Mouse (Mus musculus) myocyte (in vitro differentiated cells): ENCODE data around the gene Mag. TPM values are rescaled to one million over a fixed set of nuclear protein-coding genes. Genes with fewer than 3 reads are reported as not detected.

Source experiments
- H3K27me3 ChIP-seq: one replicate; pipeline ENCODE4 v1.6.1; 2011; ENCODE audit not compliant: control insufficient read depth, insufficient read depth, insufficient read length
- H3K36me3 ChIP-seq: one replicate; pipeline ENCODE4 v1.6.1; 2011; ENCODE audit not compliant: control insufficient read depth, insufficient read depth
- H3K4me2 ChIP-seq: one replicate; pipeline ENCODE4 v1.6.1; 2011; ENCODE audit warnings: low read depth, control low read depth
- H3K4me3 ChIP-seq: one replicate; pipeline ENCODE4 v1.5.1; 2011; ENCODE audit warnings: mild to moderate bottlenecking, control low read depth, moderate library complexity
- H3K79me2 ChIP-seq: one replicate; pipeline ENCODE4 v1.6.1; 2011; ENCODE audit not compliant: control insufficient read depth, insufficient read depth
- H3ac ChIP-seq: one replicate; pipeline ENCODE4 v1.6.1; 2011; ENCODE audit not compliant: control insufficient read depth, insufficient read length
- POLR2A ChIP-seq: IDR thresholded peaks from one replicate; pipeline ENCODE4 v1.6.1; 2011; ENCODE audit warnings: low read depth, mild to moderate bottlenecking, control low read depth, moderate library complexity; ENCODE audit not compliant: insufficient read length
- POLR2AphosphoS2 ChIP-seq: IDR thresholded peaks from one replicate; pipeline ENCODE4 v1.6.1; 2011; ENCODE audit warnings: low read depth, control low read depth; ENCODE audit not compliant: insufficient read length
- polyA plus RNA-seq: library from polyadenylated mRNA; unstranded; fragments of >200 nt; fragmentation: generic; extraction: Trizol; gene quantifications from one replicate; pipeline ENCODE4 v1.2.1, GENCODE M21; 2012; ENCODE audit warnings: missing spikeins

Mag gene
- polyA plus RNA-seq, 1 experiment: 0.01 TPM

DNA sequence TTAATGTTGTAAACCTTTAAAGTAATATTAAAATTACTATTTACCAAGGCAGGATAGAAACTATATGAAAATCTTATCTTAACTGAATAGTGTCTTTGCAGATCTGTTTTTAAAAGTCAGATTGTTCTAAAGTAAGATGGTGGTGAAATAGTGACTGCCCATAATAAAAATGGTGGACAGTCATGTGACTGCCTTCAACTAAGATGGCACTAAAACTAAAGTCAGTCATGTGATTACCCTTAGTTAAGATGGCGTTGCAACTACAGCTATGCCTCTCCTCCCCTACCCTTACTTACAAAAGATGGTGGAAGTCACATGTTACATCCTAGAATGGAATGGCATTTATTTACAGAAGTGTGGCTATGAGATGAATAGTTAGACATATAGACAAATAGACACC is 63.3 kb downstream of the Mag start:
- TF ChIP-seq POLR2A (no peak), POLR2AphosphoS2 (no peak)
- Histone ChIP-seq H3K4me2 (no peak overlapping the region), H3K27me3 (peaks cover 29% of the 10 kb centered on the region), H3K4me3 (no peak overlapping the region), H3K36me3 (no peaks in the 10 kb centered on the region), H3ac (no peak overlapping the region), H3K79me2 (no peaks in the 10 kb centered on the region)

Other genes starting within 250 kb of the Mag start
- gene Haus5, start 249.9 kb downstream of the Mag start, polyA plus RNA-seq: 8.4 TPM
- not detected for gene Pmis2, start 243.3 kb downstream of the Mag start, polyA plus RNA-seq
- gene 2200002J24Rik, start 215.9 kb downstream of the Mag start, polyA plus RNA-seq: not detected
- not detected for gene Atp4a, start 202.7 kb downstream of the Mag start, polyA plus RNA-seq
- 241 TPM for gene Tmem147, start 185.3 kb downstream of the Mag start, polyA plus RNA-seq
- 0.05 TPM for gene Gapdhs, start 171.2 kb downstream of the Mag start, polyA plus RNA-seq
- 0.79 TPM for gene Sbsn, start 163.4 kb downstream of the Mag start, polyA plus RNA-seq
- gene Dmkn, start 151.1 kb downstream of the Mag start, polyA plus RNA-seq: not detected
- gene Krtdap, start 127.0 kb downstream of the Mag start, polyA plus RNA-seq: not detected
- gene Ffar2, start 91.1 kb downstream of the Mag start, polyA plus RNA-seq: not detected
- gene Ffar3, start 58.7 kb downstream of the Mag start, polyA plus RNA-seq: not detected
- not detected for gene Ffar1, start 53.3 kb downstream of the Mag start, polyA plus RNA-seq
- gene Cd22, start 34.5 kb downstream of the Mag start, polyA plus RNA-seq: not detected
- gene Hamp2, start 9.8 kb upstream of the Mag start, polyA plus RNA-seq: not detected
- gene Hamp, start 29.2 kb upstream of the Mag start, polyA plus RNA-seq: not detected
- 88.6 TPM for gene Usf2, start 41.9 kb upstream of the Mag start, polyA plus RNA-seq
- gene Lsr, start 58.6 kb upstream of the Mag start, polyA plus RNA-seq: 0.02 TPM
- gene Fam187b, start 58.9 kb upstream of the Mag start, polyA plus RNA-seq: not detected
- 31.0 TPM for gene Fxyd5, start 127.6 kb upstream of the Mag start, polyA plus RNA-seq
- gene Fxyd7, start 136.6 kb upstream of the Mag start, polyA plus RNA-seq: not detected
- gene Fxyd1, start 142.3 kb upstream of the Mag start, polyA plus RNA-seq: 8.4 TPM
- not detected for gene Lgi4, start 144.5 kb upstream of the Mag start, polyA plus RNA-seq
- 0.01 TPM for gene Fxyd3, start 161.8 kb upstream of the Mag start, polyA plus RNA-seq
- gene Hpn, start 200.4 kb upstream of the Mag start, polyA plus RNA-seq: not detected
- 4.1 TPM for gene Scn1b, start 212.1 kb upstream of the Mag start, polyA plus RNA-seq
- gene Gramd1a, start 241.0 kb upstream of the Mag start, polyA plus RNA-seq: 25.5 TPM